ENCODE assay signal across 9 mouse cellular contexts in the genomic region with DNA sequence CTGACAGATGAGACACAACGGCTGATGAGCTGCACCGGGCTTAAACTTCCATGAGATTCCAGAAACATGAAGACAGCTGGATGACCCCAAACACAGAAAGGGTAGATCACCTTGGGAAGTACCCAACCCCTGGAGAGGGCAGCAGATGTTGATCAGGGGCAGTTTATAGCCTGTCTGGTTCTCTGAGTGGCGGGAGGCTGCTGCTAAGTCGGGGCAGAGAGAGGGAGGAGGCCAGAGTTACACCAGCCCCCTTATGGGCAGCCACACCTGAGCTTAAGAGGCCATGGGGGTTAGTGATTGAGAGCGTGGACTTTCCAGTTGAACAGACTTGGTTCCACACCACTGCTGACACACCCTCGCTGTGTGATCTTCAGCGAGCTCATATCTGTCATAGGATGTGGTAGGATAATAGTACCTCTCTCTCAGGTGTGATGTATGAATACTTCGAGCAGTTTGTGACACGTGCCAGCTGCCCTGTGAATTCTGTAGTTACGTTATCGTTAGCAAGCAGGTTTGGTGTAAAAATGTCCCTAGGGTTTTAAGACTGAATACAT. TPM values are rescaled to one million over a fixed set of nuclear protein-coding genes. Genes with fewer than 3 reads are reported as not detected.
DNase-seq lines count a peak whose midpoint lies in the region; ATAC-seq and TF ChIP-seq lines count a peak whose summit lies in the region.
"Had no signal": no experiment of that assay in that cellular context is flagged by ENCODE, and none has a peak within 500 bp of the region (broad histone marks: within the 10 kb centered on the region; RNA-seq: fewer than 3 reads in every experiment).

No protein-coding gene starts in this region.

- no peak overlapping the region for H3K9ac ChIP-seq in heart, embryonic 15.5 days
- H3K9ac ChIP-seq in embryonic facial prominence, embryonic 12.5 days, result no peak overlapping the region
- no peak overlapping the region; the same call in 1 of the 2 replicates for H3K9ac ChIP-seq in hindbrain, postnatal 0 days (replicated peaks; ENCODE audit: low read length)
- H3K9ac ChIP-seq in midbrain, embryonic 16.5 days (ENCODE audit: low read depth, low read length), result peak overlapping the region; percentile 86; the same call in 1 of the 2 replicates

- DNase-seq in heart, postnatal 25 days (ENCODE audit: low spot score), result no peak
- DNase-seq in hindbrain, postnatal 0 days (ENCODE audit: low spot score), result no peak
- no peak for DNase-seq in frontal cortex, postnatal 25 days (ENCODE audit: low spot score in 2 of 2)
- DNase-seq in ovary, adult 18-20 months (ENCODE audit: low spot score), result no peak
- DNase-seq in frontal cortex, postnatal 14 days (ENCODE audit: low spot score in 2 of 2), result no peak
- DNase-seq: kidney, adult 9 months had no signal

- 67% methylated on average over 11 of the region's 11 CpGs for WGBS in heart, embryonic 15.5 days
- WGBS in embryonic facial prominence, embryonic 12.5 days, result 67% methylated on average over 11 of the region's 11 CpGs
- 73% methylated on average over 11 of the region's 11 CpGs for WGBS in hindbrain, postnatal 0 days
- WGBS in midbrain, embryonic 16.5 days, result 74% methylated on average over 11 of the region's 11 CpGs

- ATAC-seq in heart, embryonic 15.5 days (replicated peaks; ENCODE audit: insufficient number of reproducible peaks, insufficient read depth, low FRiP score, low read depth), result no peak
- no peak for ATAC-seq in embryonic facial prominence, embryonic 12.5 days (ENCODE audit: insufficient number of reproducible peaks, insufficient read depth, low FRiP score, low TSS enrichment)
- no peak; the same call in 1 of the 2 replicates for ATAC-seq in hindbrain, postnatal 0 days
- ATAC-seq in midbrain, embryonic 16.5 days, result no peak

- no peaks in the 10 kb centered on the region for H3K27me3 ChIP-seq in heart, embryonic 15.5 days
- H3K27me3 ChIP-seq in embryonic facial prominence, embryonic 12.5 days, result 0 out of 2 replicates have a peak, but pooled peaks cover 11% of the 10 kb centered on the region
- H3K27me3 ChIP-seq in hindbrain, postnatal 0 days (ENCODE audit: insufficient read depth, low read length), result no peaks in the 10 kb centered on the region
- peaks cover 6% of the 10 kb centered on the region; the same call in 1 of the 2 replicates for H3K27me3 ChIP-seq in midbrain, embryonic 16.5 days (ENCODE audit: control insufficient read depth, insufficient read depth, low read depth, low read length)

- peak overlapping the region; percentile 92; the same call in 1 of the 2 replicates for H3K4me3 ChIP-seq in heart, embryonic 15.5 days
- 0 out of 2 replicates have a peak overlapping the region, but pooled peaks have one; percentile 78 for H3K4me3 ChIP-seq in embryonic facial prominence, embryonic 12.5 days
- peak overlapping the region; percentile 80; the same call in 1 of the 2 replicates for H3K4me3 ChIP-seq in hindbrain, postnatal 0 days (ENCODE audit: low read length)
- H3K4me3 ChIP-seq in midbrain, embryonic 16.5 days (ENCODE audit: low read depth, low read length), result no peak overlapping the region; the same call in 1 of the 2 replicates

- H3K36me3 ChIP-seq in heart, embryonic 15.5 days, result no peaks in the 10 kb centered on the region
- H3K36me3 ChIP-seq in embryonic facial prominence, embryonic 12.5 days, result no peaks in the 10 kb centered on the region
- H3K36me3 ChIP-seq in hindbrain, postnatal 0 days (ENCODE audit: insufficient read depth, low read length), result no peaks in the 10 kb centered on the region
- H3K36me3 ChIP-seq in midbrain, embryonic 16.5 days (ENCODE audit: control insufficient read depth, insufficient read depth, low read length), result no peaks in the 10 kb centered on the region

- H3K27ac ChIP-seq in heart, embryonic 15.5 days, result no peak overlapping the region
- H3K27ac ChIP-seq in embryonic facial prominence, embryonic 12.5 days, result no peak overlapping the region
- H3K27ac ChIP-seq in hindbrain, postnatal 0 days, result no peak overlapping the region
- H3K27ac ChIP-seq in midbrain, embryonic 16.5 days (ENCODE audit: low read length), result no peak overlapping the region

- peaks cover 15% of the 10 kb centered on the region for H3K4me1 ChIP-seq in heart, embryonic 15.5 days (replicated peaks)
- peaks cover 4% of the 10 kb centered on the region; the same call in 1 of the 2 replicates for H3K4me1 ChIP-seq in embryonic facial prominence, embryonic 12.5 days
- H3K4me1 ChIP-seq in hindbrain, postnatal 0 days (ENCODE audit: insufficient read depth, low read length), result peaks cover 6% of the 10 kb centered on the region; the same call in 1 of the 2 replicates
- peaks cover 12% of the 10 kb centered on the region for H3K4me1 ChIP-seq in midbrain, embryonic 16.5 days (ENCODE audit: control insufficient read depth, insufficient read depth, low read length)

- no peak for TF ChIP-seq CTCF in hindbrain, postnatal 0 days (IDR thresholded peaks at IDR 0.05; ENCODE audit: low read depth)

- peak overlapping the region; percentile 80 for H3K4me2 ChIP-seq in heart, embryonic 15.5 days
- H3K4me2 ChIP-seq in embryonic facial prominence, embryonic 12.5 days (replicated peaks), result no peak overlapping the region; the same call in 1 of the 2 replicates
- peak overlapping the region; percentile 76 for H3K4me2 ChIP-seq in hindbrain, postnatal 0 days (ENCODE audit: low read depth, low read length)
- H3K4me2 ChIP-seq in midbrain, embryonic 16.5 days (ENCODE audit: low read length), result peak overlapping the region; percentile 80

- H3K9me3 ChIP-seq in heart, embryonic 15.5 days (replicated peaks), result no peaks in the 10 kb centered on the region
- H3K9me3 ChIP-seq in embryonic facial prominence, embryonic 12.5 days, result no peaks in the 10 kb centered on the region
- no peaks in the 10 kb centered on the region for H3K9me3 ChIP-seq in hindbrain, postnatal 0 days (ENCODE audit: low read length)
- no peaks in the 10 kb centered on the region for H3K9me3 ChIP-seq in midbrain, embryonic 16.5 days (replicated peaks; ENCODE audit: control insufficient read depth, low read length, poor library complexity, severe bottlenecking)

- intact Hi-C loops in heart, postnatal 25 days (cut with DNase I), result loop anchor here (2.0 to 5.0 kb wide), 2 partner anchors 30 to 38 kb away; no protein-coding TSS in a partner anchor

RNA-seq across cellular contexts. Expression of gene Ppp1r13b, which starts 1.2 kb away (rescaled TPM):
- 11.1 and 15.3 TPM in 2 replicates for polyA plus RNA-seq in heart, embryonic 15.5 days (2015; fragmentation: Nextera tagmentation; extraction: Ambion mirVana)
- total RNA-seq in heart, postnatal 25 days (2021), result 10 to 100 TPM; 17.4 to 19.1 TPM
- polyA plus RNA-seq in embryonic facial prominence, embryonic 12.5 days (2016; fragmentation: Nextera tagmentation; extraction: Ambion mirVana), result 13.5 and 14.1 TPM in 2 replicates
- 54.5 and 57.4 TPM in 2 replicates for total RNA-seq in hindbrain, postnatal 0 days (2014; rRNA removed)
- polyA plus RNA-seq in hindbrain, postnatal 0 days (2015; fragmentation: Nextera tagmentation; extraction: Ambion mirVana), result 31.6 and 36.5 TPM in 2 replicates
- 37.9 and 42.9 TPM in 2 replicates for polyA plus RNA-seq in midbrain, embryonic 16.5 days (2015; fragmentation: Nextera tagmentation; extraction: Ambion mirVana)

RNA-seq across cellular contexts. Expression of gene Atp5mpl, which starts 57.7 kb away (rescaled TPM):
- 1,223 and 1,834 TPM in 2 replicates for polyA plus RNA-seq in heart, embryonic 15.5 days (2015; fragmentation: Nextera tagmentation; extraction: Ambion mirVana)
- 1,000 to 10,000 TPM; 1,393 to 1,435 TPM for total RNA-seq in heart, postnatal 25 days (2021)
- polyA plus RNA-seq in embryonic facial prominence, embryonic 12.5 days (2016; fragmentation: Nextera tagmentation; extraction: Ambion mirVana), result 617 and 661 TPM in 2 replicates
- 225 and 251 TPM in 2 replicates for total RNA-seq in hindbrain, postnatal 0 days (2014; rRNA removed)
- polyA plus RNA-seq in hindbrain, postnatal 0 days (2015; fragmentation: Nextera tagmentation; extraction: Ambion mirVana), result 1,023 and 1,032 TPM in 2 replicates
- polyA plus RNA-seq in midbrain, embryonic 16.5 days (2015; fragmentation: Nextera tagmentation; extraction: Ambion mirVana), result 624 and 659 TPM in 2 replicates
